Mouse (Mus musculus): ENCODE results near the gene Acot7. TPM values are rescaled to one million over a fixed set of nuclear protein-coding genes. Genes with fewer than 3 reads are reported as not detected.

Acot7 gene
- polyA plus RNA-seq (2012; fragmentation: generic; extraction: Trizol), result 167 TPM

- Histone ChIP-seq H3K4me3 (peak within 1 kb of the TSS; percentile 57), H3K4me2 (ENCODE audit: low read depth) (peak within 1 kb of the TSS; percentile 77), H3K79me2 (ENCODE audit: control insufficient read depth, insufficient read depth) (peaks cover 45% of the 10 kb centered on the region), H3K27me3 (ENCODE audit: control insufficient read depth, insufficient read depth, insufficient read length) (no peaks in the 10 kb centered on the region), H3K36me3 (ENCODE audit: control insufficient read depth, insufficient read depth) (peaks cover 5% of the 10 kb centered on the region), H3ac (ENCODE audit: control insufficient read depth, insufficient read length) (peak within 1 kb of the TSS; percentile 75)
- TF ChIP-seq MYOD1 (IDR thresholded peaks at IDR 0.05; ENCODE audit: control insufficient read depth in 1 of 3, insufficient read length in 2 of 3, low read depth in 2 of 3), result peak in 2 of 3 experiments; percentile 69 to 85
- no peak for TF ChIP-seq SRF (IDR thresholded peaks at IDR 0.05; ENCODE audit: control insufficient read depth, insufficient read length, low read depth)
- TF ChIP-seq USF1 (IDR thresholded peaks at IDR 0.05; ENCODE audit: low read depth), result no peak
- TF ChIP-seq CEBPB (IDR thresholded peaks at IDR 0.05; ENCODE audit: insufficient read depth, poor library complexity, severe bottlenecking), result no peak
- no peak for TF ChIP-seq TCF3 (IDR thresholded peaks at IDR 0.05; ENCODE audit: insufficient read length, low read depth)
- no peak for TF ChIP-seq TCF12 (IDR thresholded peaks at IDR 0.05; ENCODE audit: insufficient read depth, poor library complexity, severe bottlenecking)
- TF ChIP-seq POLR2A (IDR thresholded peaks at IDR 0.05; ENCODE audit: insufficient read length, low read depth), result peak; percentile 75
- TF ChIP-seq MYOG (IDR thresholded peaks at IDR 0.05; ENCODE audit: control insufficient read depth in 1 of 3, insufficient read depth in 1 of 3, insufficient read length in 2 of 3, low read depth in 2 of 3), result peak in 2 of 3 experiments; percentile 74 to 81
- no peak for TF ChIP-seq REST (IDR thresholded peaks at IDR 0.05; ENCODE audit: insufficient read depth, insufficient read length)
- TF ChIP-seq POLR2AphosphoS2 (IDR thresholded peaks at IDR 0.05; ENCODE audit: insufficient read length, low read depth), result no peak
- TF ChIP-seq MAX (IDR thresholded peaks at IDR 0.05; ENCODE audit: low read depth), result no peak
These were observed at the start of gene Acot7 for GRCm38 (mm10) chr4:152177537-152178343. Acot7 (plus strand) TSS chr4:152178134.

DNA sequence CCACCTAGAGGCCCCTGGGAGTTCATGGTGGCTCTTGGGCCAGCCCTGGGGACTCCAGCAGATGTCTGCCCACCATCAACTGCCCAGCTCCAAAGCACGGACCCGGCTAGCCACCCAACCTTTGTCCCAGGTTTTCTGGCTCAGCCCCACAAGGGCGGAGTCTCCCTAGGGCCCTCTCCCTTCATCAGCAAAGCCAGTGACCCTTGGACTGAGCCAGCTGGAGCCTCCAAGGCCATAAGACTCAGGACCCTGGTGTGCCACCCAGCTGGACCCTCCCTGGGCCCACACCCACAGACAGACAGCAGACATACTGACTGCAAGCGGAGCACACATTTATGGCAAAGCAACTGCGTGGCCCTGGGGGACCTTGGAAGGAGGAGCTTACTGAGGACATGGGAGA, 49.1 kb upstream of the Acot7 start:
- Histone ChIP-seq H3K4me3 (no peak overlapping the region), H3K79me2 (ENCODE audit: control insufficient read depth, insufficient read depth) (no peaks in the 10 kb centered on the region), H3K27me3 (ENCODE audit: control insufficient read depth, insufficient read depth, insufficient read length) (peaks cover 74% of the 10 kb centered on the region), H3K36me3 (ENCODE audit: control insufficient read depth, insufficient read depth) (no peaks in the 10 kb centered on the region), H3K4me2 (ENCODE audit: low read depth) (no peak overlapping the region), H3ac (ENCODE audit: control insufficient read depth, insufficient read length) (no peak overlapping the region)
- no peak for TF ChIP-seq TCF3 (IDR thresholded peaks at IDR 0.05; ENCODE audit: insufficient read length, low read depth)
- no peak for TF ChIP-seq REST (IDR thresholded peaks at IDR 0.05; ENCODE audit: insufficient read depth, insufficient read length)
- TF ChIP-seq MAX (IDR thresholded peaks at IDR 0.05; ENCODE audit: low read depth), result no peak
- TF ChIP-seq CEBPB (IDR thresholded peaks at IDR 0.05; ENCODE audit: insufficient read depth, poor library complexity, severe bottlenecking), result no peak
- TF ChIP-seq POLR2AphosphoS2 (IDR thresholded peaks at IDR 0.05; ENCODE audit: insufficient read length, low read depth), result no peak
- no peak for TF ChIP-seq MYOG (IDR thresholded peaks at IDR 0.05; ENCODE audit: control insufficient read depth in 1 of 3, insufficient read depth in 1 of 3, insufficient read length in 2 of 3, low read depth in 2 of 3)
- TF ChIP-seq SRF (IDR thresholded peaks at IDR 0.05; ENCODE audit: control insufficient read depth, insufficient read length, low read depth), result no peak
- TF ChIP-seq USF1 (IDR thresholded peaks at IDR 0.05; ENCODE audit: low read depth), result no peak
- no peak for TF ChIP-seq POLR2A (IDR thresholded peaks at IDR 0.05; ENCODE audit: insufficient read length, low read depth)
- TF ChIP-seq TCF12 (IDR thresholded peaks at IDR 0.05; ENCODE audit: insufficient read depth, poor library complexity, severe bottlenecking), result no peak
- no peak for TF ChIP-seq E2F4 (IDR thresholded peaks at IDR 0.05; ENCODE audit: insufficient read depth)

GRCm38 (mm10) chr4:152129395-152129930, 48.5 kb upstream of the Acot7 start:
- Histone ChIP-seq H3K27me3 (ENCODE audit: control insufficient read depth, insufficient read depth, insufficient read length) (peaks cover 69% of the 10 kb centered on the region), H3K36me3 (ENCODE audit: control insufficient read depth, insufficient read depth) (no peaks in the 10 kb centered on the region)
- TF ChIP-seq POLR2A (IDR thresholded peaks at IDR 0.05; ENCODE audit: insufficient read length, low read depth), result no peak
- no peak for TF ChIP-seq USF1 (IDR thresholded peaks at IDR 0.05; ENCODE audit: low read depth)
- TF ChIP-seq CEBPB (IDR thresholded peaks at IDR 0.05; ENCODE audit: insufficient read depth, poor library complexity, severe bottlenecking), result no peak
- TF ChIP-seq TCF3 (IDR thresholded peaks at IDR 0.05; ENCODE audit: insufficient read length, low read depth), result no peak
- TF ChIP-seq MYOG (IDR thresholded peaks at IDR 0.05; ENCODE audit: control insufficient read depth in 1 of 3, insufficient read depth in 1 of 3, insufficient read length in 2 of 3, low read depth in 2 of 3), result no peak
- no peak for TF ChIP-seq SRF (IDR thresholded peaks at IDR 0.05; ENCODE audit: control insufficient read depth, insufficient read length, low read depth)
- no peak for TF ChIP-seq MYOD1 (IDR thresholded peaks at IDR 0.05; ENCODE audit: control insufficient read depth in 1 of 3, insufficient read length in 2 of 3, low read depth in 2 of 3)
- no peak for TF ChIP-seq E2F4 (IDR thresholded peaks at IDR 0.05; ENCODE audit: insufficient read depth)

DNA sequence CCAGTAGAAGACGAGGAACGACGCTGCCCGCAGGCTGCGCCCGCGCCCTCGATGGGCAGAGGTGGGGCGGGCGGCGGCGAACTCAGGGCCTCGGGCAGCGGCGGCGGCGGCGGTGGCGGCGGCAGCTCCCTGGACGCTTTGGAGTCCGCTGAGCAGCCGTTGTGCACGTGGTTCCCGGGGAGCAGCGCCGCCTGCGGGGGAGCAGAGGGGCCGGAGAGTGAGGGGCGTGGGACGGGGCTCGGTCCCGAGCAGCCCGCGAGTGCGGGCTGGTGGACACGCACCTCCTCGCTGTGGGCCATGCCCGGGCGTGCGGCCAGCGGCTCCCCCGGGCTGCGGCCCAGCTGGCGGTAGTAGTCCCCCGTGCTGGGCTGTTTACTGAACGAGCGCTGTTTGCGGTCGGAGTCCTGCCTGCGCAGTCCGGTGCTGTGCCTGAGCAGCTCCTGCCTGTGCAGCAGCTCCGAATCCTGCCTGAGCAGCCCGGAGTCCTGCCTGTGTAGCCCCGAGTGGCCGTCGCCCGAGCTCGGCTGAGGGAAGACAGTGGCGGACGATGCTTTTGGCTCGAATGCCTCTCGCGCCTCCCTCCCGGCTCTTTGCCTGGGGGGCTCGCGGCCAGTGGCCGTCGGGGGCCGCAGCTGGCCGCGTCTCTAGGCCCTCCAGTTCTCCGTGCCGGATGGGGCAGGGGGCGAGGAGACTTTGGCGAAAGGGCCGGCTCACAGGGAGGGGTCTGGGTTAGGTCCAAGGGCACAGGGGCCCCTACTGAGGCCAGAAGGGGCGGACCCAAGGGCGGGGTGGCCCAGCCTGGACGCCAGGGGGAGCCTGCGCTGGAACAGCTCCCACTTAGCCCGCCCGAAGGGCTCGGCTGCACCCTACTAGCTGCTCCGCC, 46.9 kb upstream of the Acot7 start:
- H3K79me2 ChIP-seq (ENCODE audit: control insufficient read depth, insufficient read depth), result no peaks in the 10 kb centered on the region
- H3ac ChIP-seq (ENCODE audit: control insufficient read depth, insufficient read length), result peak overlapping the region; percentile 29
- H3K4me3 ChIP-seq, result no peak overlapping the region
- peaks cover 53% of the 10 kb centered on the region for H3K27me3 ChIP-seq (ENCODE audit: control insufficient read depth, insufficient read depth, insufficient read length)
- no peak for TF ChIP-seq SRF (IDR thresholded peaks at IDR 0.05; ENCODE audit: control insufficient read depth, insufficient read length, low read depth)
- peak in 1 of 3 experiments; percentile 1 for TF ChIP-seq MYOD1 (IDR thresholded peaks at IDR 0.05; ENCODE audit: control insufficient read depth in 1 of 3, insufficient read length in 2 of 3, low read depth in 2 of 3)
- TF ChIP-seq MAX (IDR thresholded peaks at IDR 0.05; ENCODE audit: low read depth), result no peak
- TF ChIP-seq POLR2AphosphoS2 (IDR thresholded peaks at IDR 0.05; ENCODE audit: insufficient read length, low read depth), result no peak
- no peak for TF ChIP-seq CEBPB (IDR thresholded peaks at IDR 0.05; ENCODE audit: insufficient read depth, poor library complexity, severe bottlenecking)
- peak overlapping the region; percentile 67 for H3K4me2 ChIP-seq (ENCODE audit: low read depth)
- no peaks in the 10 kb centered on the region for H3K36me3 ChIP-seq (ENCODE audit: control insufficient read depth, insufficient read depth)

More at GRCm38 (mm10) chr4:152129395-152129930, 48.5 kb upstream of the Acot7 start:
- no peak overlapping the region for H3K4me3 ChIP-seq
- no peak overlapping the region for H3ac ChIP-seq (ENCODE audit: control insufficient read depth, insufficient read length)
- no peaks in the 10 kb centered on the region for H3K79me2 ChIP-seq (ENCODE audit: control insufficient read depth, insufficient read depth)
- no peak overlapping the region for H3K4me2 ChIP-seq (ENCODE audit: low read depth)

Data from myocyte (in vitro differentiated cells).